Mouse (Mus musculus) spleen, adult 2 months (tissue): ENCODE data around the gene Fgf22.

ENCODE experiments used
- CTCF ChIP-seq: fragments of 200-500 bp; IDR thresholded peaks from 2 replicates; pipeline ENCODE4 v1.5.1; 2011; ENCODE audit warnings: mild to moderate bottlenecking, inconsistent platforms; ENCODE audit not compliant: insufficient read depth, insufficient read length, insufficient replicate concordance; ENCODE audit errors: extremely low read depth
- POLR2A ChIP-seq: fragments of 200-500 bp; IDR thresholded peaks from 2 replicates; pipeline ENCODE4 v1.6.1; 2011; ENCODE audit warnings: low read depth, low read length, inconsistent platforms

- TF ChIP-seq CTCF (no peak), POLR2A (no peak)
These were observed 37.1 kb upstream of the Fgf22 start for GRCm38 (mm10) chr10:79717640-79718357.
